Mouse (Mus musculus) bone marrow, adult 2 months (tissue): ENCODE data around the gene Kcnab2.

Experiments used
- CTCF ChIP-seq: fragments of 200-500 bp; IDR thresholded peaks from 2 replicates; pipeline ENCODE4 v1.5.1; 2011; ENCODE audit warnings: low read length, control low read depth; ENCODE audit not compliant: control insufficient read depth, insufficient read depth
- POLR2A ChIP-seq: fragments of 200-500 bp; IDR thresholded peaks from 2 replicates; pipeline ENCODE4 v1.6.1; 2011; ENCODE audit warnings: low read depth, mild to moderate bottlenecking, control low read depth, low read length, borderline replicate concordance; ENCODE audit not compliant: control insufficient read depth

DNA sequence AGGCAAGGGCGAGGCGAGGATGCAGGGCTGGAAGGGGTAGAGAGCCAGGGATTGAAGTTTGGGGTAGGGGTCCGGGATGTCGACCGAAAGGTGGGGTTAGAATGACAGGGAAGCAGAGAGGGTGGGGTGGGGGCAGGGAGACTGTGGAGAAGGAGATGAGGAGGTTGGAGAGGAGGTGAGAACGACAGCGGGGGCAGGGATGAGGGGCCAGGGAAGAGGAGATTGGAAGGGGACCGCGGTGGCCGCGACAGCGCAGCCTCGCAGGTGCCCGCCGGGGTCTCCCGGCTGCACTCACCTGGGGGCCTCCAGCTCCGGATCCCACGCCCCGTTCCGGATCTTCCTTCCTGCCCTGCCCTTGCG lies 585 bp downstream of the Kcnab2 start:
- TF ChIP-seq POLR2A (no peak), CTCF (no peak)
